Mouse (Mus musculus) stomach, embryonic 14.5 days (tissue): ENCODE measurements at regions not wholly inside any gene's neighbourhood (a gene's known extent, or its start where the extent isn't known, plus 50 kb on each side); places are given as distances from the start of the nearest gene placed in this dataset.
A peak's percentile ranks its signal among the peaks of the same experiment; 100 is the strongest.

Source experiments
- ATAC-seq: fragments of 200-750 bp; cut with Nextera tagmentation; 2 replicates; pipeline ENCODE4 v1.8.0; 2017; ENCODE audit warnings: low read depth, moderate TSS enrichment; ENCODE audit not compliant: insufficient number of reproducible peaks, insufficient read depth, low FRiP score
- H3K27ac ChIP-seq: fragments of 300-500 bp; sonication (generic); 2 replicates; pipeline ENCODE4 v1.5.1; 2014; ENCODE audit warnings: mild to moderate bottlenecking, low read length, moderate library complexity, mixed read lengths
- H3K27me3 ChIP-seq: fragments of 300-500 bp; sonication (generic); 2 replicates; pipeline ENCODE4 v1.6.1; 2014; ENCODE audit warnings: low read length, control low read depth, mixed read lengths; ENCODE audit not compliant: control insufficient read depth, insufficient read depth
- H3K36me3 ChIP-seq: fragments of 300-500 bp; sonication (generic); 2 replicates; pipeline ENCODE4 v1.6.1; 2014; ENCODE audit warnings: mild to moderate bottlenecking, control low read depth, low read length, moderate library complexity, mixed read lengths; ENCODE audit not compliant: control insufficient read depth, insufficient read depth
- H3K4me1 ChIP-seq: fragments of 300-500 bp; sonication (generic); 2 replicates; pipeline ENCODE4 v1.6.1; 2014; ENCODE audit warnings: low read length, control low read depth, mixed read lengths; ENCODE audit not compliant: control insufficient read depth, insufficient read depth
- H3K4me2 ChIP-seq: fragments of 300-500 bp; sonication (generic); replicated peaks from 2 replicates; pipeline ENCODE4 v1.6.1; 2014; ENCODE audit warnings: low read depth, low read length, control low read depth
- H3K4me3 ChIP-seq: fragments of 300-500 bp; sonication (generic); 2 replicates; pipeline ENCODE4 v1.5.1; 2014; ENCODE audit warnings: low read depth, low read length, control low read depth
- H3K9ac ChIP-seq: fragments of 300-500 bp; sonication (generic); replicated peaks from 2 replicates; pipeline ENCODE4 v1.6.1; 2014; ENCODE audit warnings: low read depth, mild to moderate bottlenecking, control low read depth, low read length, moderate library complexity, mixed read lengths
- H3K9me3 ChIP-seq: fragments of 300-500 bp; sonication (generic); 2 replicates; pipeline ENCODE4 v1.6.1; 2016; ENCODE audit warnings: low read depth, low read length, control low read depth; ENCODE audit not compliant: control insufficient read depth
- WGBS: fragments of 180-500 bp; shearing (Covaris S2); extraction: QIAGEN DNeasy Blood & Tissue Kit; methylation state at CpG from one replicate; pipeline ENCODE4 v1.1.7; 2014; 5-methylcytosine and 5-hydroxymethylcytosine counted together

- Histone ChIP-seq H3K9ac (no peak overlapping the region), H3K9me3 (no peaks in the 10 kb centered on the region), H3K4me1 (no peaks in the 10 kb centered on the region), H3K27me3 (no peaks in the 10 kb centered on the region), H3K36me3 (no peaks in the 10 kb centered on the region), H3K4me2 (no peak overlapping the region), H3K4me3 (no peak overlapping the region), H3K27ac (no peak overlapping the region)
- WGBS: 91% methylated on average over 2 of the region's 2 CpGs
- no peak for ATAC-seq
Measured at GRCm38 (mm10) chr13:103655966-103656365, 118.4 kb downstream of the Srek1 start.

- H3K4me1 ChIP-seq: no peaks in the 10 kb centered on the region
- no peak for ATAC-seq
- WGBS: 85% methylated on average over 4 of the region's 4 CpGs
Measured at GRCm38 (mm10) chr13:103653216-103653615, 121.2 kb downstream of the Srek1 start.

GRCm38 (mm10) chr13:103649383-103649782 lies 125.0 kb downstream of the Srek1 start:
- Histone ChIP-seq H3K4me1 (no peaks in the 10 kb centered on the region), H3K36me3 (no peaks in the 10 kb centered on the region), H3K9ac (no peak overlapping the region), H3K27ac (no peak overlapping the region), H3K4me3 (no peak overlapping the region), H3K9me3 (no peaks in the 10 kb centered on the region), H3K27me3 (no peaks in the 10 kb centered on the region), H3K4me2 (no peak overlapping the region)
- no peak for ATAC-seq
- 90% methylated on average over 3 of the region's 3 CpGs for WGBS

More at GRCm38 (mm10) chr13:103653216-103653615, 121.2 kb downstream of the Srek1 start:
- H3K9ac ChIP-seq: no peak overlapping the region
- H3K27me3 ChIP-seq: no peaks in the 10 kb centered on the region
- no peaks in the 10 kb centered on the region for H3K9me3 ChIP-seq
- H3K4me2 ChIP-seq: no peak overlapping the region
- no peaks in the 10 kb centered on the region for H3K36me3 ChIP-seq
- no peak overlapping the region for H3K4me3 ChIP-seq
- no peak overlapping the region for H3K27ac ChIP-seq

GRCm38 (mm10) chr13:103648016-103648415 lies 126.4 kb downstream of the Srek1 start:
- Histone ChIP-seq H3K4me1 (no peaks in the 10 kb centered on the region), H3K4me2 (no peak overlapping the region), H3K9ac (no peak overlapping the region), H3K9me3 (no peaks in the 10 kb centered on the region), H3K27me3 (no peaks in the 10 kb centered on the region), H3K36me3 (no peaks in the 10 kb centered on the region), H3K4me3 (no peak overlapping the region), H3K27ac (no peak overlapping the region)
- ATAC-seq: no peak
- WGBS: 89% methylated on average over 4 of the region's 4 CpGs

- H3K4me1 ChIP-seq: no peaks in the 10 kb centered on the region
- WGBS: 37% methylated on average over 4 of the region's 4 CpGs
- no peak overlapping the region for H3K4me2 ChIP-seq
- no peak overlapping the region for H3K9ac ChIP-seq
- no peaks in the 10 kb centered on the region for H3K36me3 ChIP-seq
- no peak for ATAC-seq
- H3K27ac ChIP-seq: no peak overlapping the region
- no peak overlapping the region for H3K4me3 ChIP-seq
- no peaks in the 10 kb centered on the region for H3K27me3 ChIP-seq
- no peaks in the 10 kb centered on the region for H3K9me3 ChIP-seq
Measured at GRCm38 (mm10) chr13:103646035-103646434, 128.4 kb downstream of the Srek1 start.

- 49% methylated on average over 6 of the region's 6 CpGs for WGBS
- Histone ChIP-seq H3K4me3 (no peak overlapping the region), H3K9ac (no peak overlapping the region), H3K9me3 (no peaks in the 10 kb centered on the region), H3K36me3 (no peaks in the 10 kb centered on the region), H3K27ac (no peak overlapping the region), H3K4me2 (no peak overlapping the region), H3K27me3 (no peaks in the 10 kb centered on the region), H3K4me1 (no peaks in the 10 kb centered on the region)
- ATAC-seq: peak; percentile 69; the same call in 1 of the 2 replicates
Measured at GRCm38 (mm10) chr13:103643993-103644722, 130.2 kb downstream of the Srek1 start.

- WGBS: 39% methylated on average over 5 of the region's 5 CpGs
- ATAC-seq: no peak
- no peaks in the 10 kb centered on the region for H3K4me1 ChIP-seq
- H3K36me3 ChIP-seq: no peaks in the 10 kb centered on the region
- no peak overlapping the region for H3K27ac ChIP-seq
- H3K9me3 ChIP-seq: no peaks in the 10 kb centered on the region
- no peak overlapping the region for H3K4me3 ChIP-seq
- no peak overlapping the region for H3K9ac ChIP-seq
- no peaks in the 10 kb centered on the region for H3K27me3 ChIP-seq
- no peak overlapping the region for H3K4me2 ChIP-seq
Measured at GRCm38 (mm10) chr13:103643486-103643885, 130.9 kb downstream of the Srek1 start.

GRCm38 (mm10) chr13:103642542-103643375 lies 131.6 kb downstream of the Srek1 start:
- Histone ChIP-seq H3K4me1 (no peaks in the 10 kb centered on the region), H3K27ac (no peak overlapping the region), H3K36me3 (no peaks in the 10 kb centered on the region), H3K27me3 (no peaks in the 10 kb centered on the region), H3K9me3 (no peaks in the 10 kb centered on the region), H3K9ac (no peak overlapping the region), H3K4me2 (no peak overlapping the region), H3K4me3 (no peak overlapping the region)
- ATAC-seq: no peak
- 76% methylated on average over 10 of the region's 10 CpGs for WGBS
